Mouse (Mus musculus) splenic B cell, adult 2 months (primary cell): ENCODE results near the gene Sbk3.

Source experiments
- DNase-seq: peaks from one replicate; pipeline ENCODE4 v3.0.0-alpha.2; 2011; ENCODE audit warnings: low read depth, low spot score
- H3K27me3 ChIP-seq: 2 replicates; pipeline ENCODE4 v1.6.1; 2012; ENCODE audit warnings: mild to moderate bottlenecking, low read length, moderate library complexity, mixed read lengths; ENCODE audit not compliant: control insufficient read depth, poor library complexity, insufficient read depth, severe bottlenecking
- H3K36me3 ChIP-seq: 2 replicates; pipeline ENCODE4 v1.6.1; 2012; ENCODE audit warnings: mild to moderate bottlenecking, low read length, moderate library complexity, mixed read lengths; ENCODE audit not compliant: control insufficient read depth, poor library complexity, insufficient read depth, severe bottlenecking

The Sbk3 gene

GRCm38 (mm10) chr7:4918681-4919080 lies 52.3 kb downstream of the Sbk3 start:
- Histone ChIP-seq H3K27me3 (no peaks in the 10 kb centered on the region), H3K36me3 (peaks cover 3% of the 10 kb centered on the region)
- DNase-seq = no peak

DNA sequence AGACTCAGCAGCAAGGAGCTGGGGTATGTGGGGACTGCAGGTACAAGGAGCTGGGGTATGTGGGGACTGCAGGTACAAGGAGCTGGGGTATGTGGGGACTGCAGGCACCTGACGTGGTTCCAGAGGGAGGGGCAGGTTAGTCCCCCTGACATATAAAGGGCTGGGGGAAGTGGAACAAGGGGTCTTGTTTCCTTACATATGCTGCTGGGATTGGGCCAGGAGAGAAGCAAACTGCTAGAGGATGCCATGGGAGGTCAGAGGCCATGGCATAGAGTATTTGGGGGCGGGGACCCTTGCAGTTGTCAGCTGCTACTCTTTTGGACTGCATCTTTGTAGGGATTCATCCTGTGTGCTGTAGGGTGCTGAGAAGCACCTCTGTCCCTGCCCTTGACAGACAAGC lies 53.5 kb downstream of the Sbk3 start:
- Histone ChIP-seq H3K27me3 (no peaks in the 10 kb centered on the region), H3K36me3 (peaks cover 3% of the 10 kb centered on the region)
- no peak for DNase-seq

GRCm38 (mm10) chr7:4915669-4916416 lies 55.1 kb downstream of the Sbk3 start:
- H3K36me3 ChIP-seq = peaks cover 3% of the 10 kb centered on the region
- H3K27me3 ChIP-seq = no peaks in the 10 kb centered on the region
- no peak for DNase-seq
